Mouse (Mus musculus): ENCODE measurements at regions not wholly inside any gene's neighbourhood (a gene's known extent, or its start where the extent isn't known, plus 50 kb on each side); places are given as distances from the start of the nearest gene placed in this dataset.

DNA sequence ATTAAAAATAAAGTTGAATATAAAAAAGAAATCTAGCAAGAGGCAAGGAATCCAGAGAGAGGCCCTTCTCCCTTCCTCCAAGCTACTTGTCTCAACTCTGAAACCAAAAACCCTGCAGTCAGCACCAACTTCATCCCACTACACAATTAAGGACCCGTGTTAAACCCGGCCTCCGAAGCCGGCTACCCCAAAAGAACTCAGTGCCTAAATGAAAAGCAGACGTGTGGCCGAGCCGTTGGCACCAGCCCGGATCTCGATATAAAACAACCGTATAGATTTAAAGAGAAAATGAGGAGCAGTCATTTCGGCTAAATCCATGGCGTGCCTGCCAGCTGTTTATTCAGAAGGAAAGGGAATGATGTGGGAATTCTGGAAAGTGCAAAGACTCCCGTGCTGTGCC lies 384.7 kb upstream of the Dynlrb2 start:
- DNase-seq (ENCODE audit: low spot score), result no peak

DNA sequence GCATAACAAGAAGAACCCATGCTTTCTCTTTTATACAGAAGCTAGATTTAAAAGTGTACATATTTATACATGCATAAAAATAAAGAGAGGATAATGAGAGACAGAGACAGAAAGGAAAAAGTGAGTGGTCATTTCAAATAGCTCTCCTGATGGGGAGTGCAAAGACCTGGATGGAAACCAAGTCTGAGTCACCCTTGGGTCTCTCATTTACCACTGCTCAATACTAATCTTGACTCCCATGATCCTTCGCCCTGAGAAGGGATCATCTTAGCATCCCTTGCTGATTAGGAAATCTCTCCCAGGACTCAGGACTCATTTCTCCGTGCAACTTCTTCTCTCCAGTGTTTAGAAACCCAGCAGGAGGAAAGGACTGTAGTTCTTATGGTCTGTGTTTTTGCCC lies 386.9 kb upstream of the Dynlrb2 start:
- DNase-seq (ENCODE audit: low spot score), result no peak

DNA sequence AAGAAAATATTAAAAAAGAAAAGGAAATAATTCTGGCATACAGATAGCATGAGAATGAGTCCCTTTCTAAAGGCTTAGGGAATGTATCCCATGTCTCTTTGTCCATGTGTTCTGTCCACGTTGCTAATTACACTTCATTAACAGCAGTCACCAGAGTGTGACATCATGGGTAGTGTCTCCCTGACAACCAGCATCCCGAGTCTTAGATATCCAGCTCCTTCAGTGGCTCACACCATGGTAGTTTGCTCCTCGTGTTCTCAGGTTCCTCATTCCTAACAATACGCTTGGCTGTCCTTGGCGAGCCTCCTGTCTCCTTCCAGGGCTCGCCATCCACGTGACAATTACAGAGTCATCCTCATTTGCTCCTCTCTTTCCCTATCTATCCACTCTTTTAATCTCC lies 388.1 kb upstream of the Dynlrb2 start:
- DNase-seq (ENCODE audit: low spot score), result no peak

DNA sequence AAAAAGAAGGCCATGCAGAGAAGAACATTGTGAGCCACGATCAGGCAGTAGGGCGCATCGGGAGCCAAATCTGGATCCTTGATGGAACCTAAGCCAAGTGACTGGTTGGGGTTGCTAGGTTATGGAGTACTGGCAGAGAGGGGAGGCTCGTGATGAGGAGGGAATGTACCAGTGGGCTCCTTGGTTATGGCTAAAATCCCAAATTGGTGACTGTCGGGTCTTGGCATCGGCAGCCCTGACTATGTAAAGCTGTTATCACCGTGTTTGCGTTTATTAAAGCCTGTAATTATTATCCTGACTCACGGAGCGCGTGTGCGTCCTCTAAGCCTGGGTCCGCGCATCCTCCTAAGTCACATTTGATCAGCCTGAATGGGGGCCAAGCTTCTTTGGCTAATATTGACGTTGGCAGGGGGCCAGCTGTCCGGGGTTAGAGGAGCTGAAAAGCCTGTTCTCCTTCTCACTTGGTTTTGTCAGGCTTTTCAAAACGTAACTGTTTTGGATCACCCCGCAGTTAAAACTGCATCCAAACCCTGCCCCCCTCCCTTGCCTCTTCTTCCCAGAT lies 388.9 kb upstream of the Dynlrb2 start:
- DNase-seq (ENCODE audit: low spot score), result no peak

DNA sequence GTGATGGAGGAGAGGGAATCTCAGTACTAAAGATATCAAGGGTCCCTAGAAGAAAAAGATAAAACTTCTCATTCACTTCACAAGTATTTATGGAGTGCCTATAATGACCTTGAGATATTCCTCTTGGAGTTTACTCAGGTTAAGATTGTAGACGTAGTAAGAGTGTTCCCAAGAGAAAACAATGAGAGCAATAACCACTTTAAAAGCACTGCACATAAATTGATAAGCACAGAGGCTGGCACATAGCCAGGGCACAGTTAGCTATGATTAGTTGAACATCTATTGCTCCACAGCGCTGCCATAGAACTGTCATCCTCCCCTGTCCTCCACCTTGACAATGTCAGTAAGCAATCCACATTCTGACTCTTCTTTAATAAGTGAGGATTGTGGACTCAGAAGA lies 389.8 kb upstream of the Dynlrb2 start:
- no peak for DNase-seq (ENCODE audit: low spot score)

DNA sequence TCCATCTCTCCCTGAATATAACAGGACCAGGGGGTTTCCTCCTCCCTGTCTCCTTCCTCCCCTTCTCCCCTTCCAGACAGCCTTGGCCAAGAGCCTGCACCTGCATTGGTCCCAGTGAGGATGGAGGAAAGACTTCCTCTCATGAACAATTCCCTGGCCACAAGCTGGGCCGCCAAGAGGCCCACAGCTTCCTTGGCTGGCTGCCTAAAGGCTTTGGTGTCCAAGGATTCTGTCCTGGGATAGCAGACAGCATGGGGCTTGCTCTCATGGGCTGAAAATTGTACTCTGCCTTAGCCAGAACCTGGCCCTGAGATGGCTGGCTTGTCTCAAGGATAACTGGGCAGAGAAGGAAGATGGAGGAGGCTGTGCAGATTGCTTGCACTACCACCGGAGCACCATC lies 390.3 kb upstream of the Dynlrb2 start:
- DNase-seq (ENCODE audit: low spot score), result no peak

DNA sequence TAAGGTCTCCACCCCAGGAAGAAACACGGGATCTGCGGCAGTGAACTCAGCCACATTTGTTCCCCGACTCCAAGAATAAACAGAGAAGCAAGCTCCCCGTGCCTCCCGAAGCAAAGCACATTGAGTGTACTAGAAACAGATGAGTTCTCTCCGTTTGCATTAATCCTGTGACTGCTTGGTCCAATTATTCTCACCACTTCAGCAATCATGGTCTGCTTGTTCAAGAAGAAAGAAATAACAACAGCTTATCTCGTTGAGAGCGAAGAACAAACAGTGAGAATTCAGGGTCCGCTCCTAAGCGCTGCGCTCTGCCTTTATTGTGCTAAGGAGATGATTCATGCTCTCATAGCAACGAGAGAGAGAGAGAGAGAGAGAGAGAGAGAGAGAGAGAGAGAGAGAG lies 393.6 kb upstream of the Dynlrb2 start:
- no peak for DNase-seq (ENCODE audit: low spot score)

DNA sequence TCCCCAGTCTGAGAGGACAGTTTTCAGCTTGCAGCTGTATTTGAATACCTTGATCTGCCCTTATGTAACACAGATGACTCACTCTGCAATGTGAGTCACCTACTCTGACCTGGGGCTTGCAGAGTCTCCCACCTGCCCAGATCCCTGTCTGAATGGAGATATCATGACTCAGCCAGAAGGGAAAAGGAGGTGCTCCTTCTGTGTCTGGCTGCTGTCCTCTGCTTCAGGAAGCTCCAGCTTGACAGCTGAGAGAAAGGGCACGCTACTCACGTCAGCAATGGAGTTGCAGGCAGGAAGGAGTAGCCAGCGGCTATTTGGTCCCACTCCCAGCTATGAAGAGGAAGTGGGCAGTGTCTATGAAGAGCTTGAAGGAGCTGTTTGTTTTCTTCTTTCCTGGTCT lies 389.1 kb upstream of the Maf start:
- DNase-seq (ENCODE audit: low spot score), result no peak

DNA sequence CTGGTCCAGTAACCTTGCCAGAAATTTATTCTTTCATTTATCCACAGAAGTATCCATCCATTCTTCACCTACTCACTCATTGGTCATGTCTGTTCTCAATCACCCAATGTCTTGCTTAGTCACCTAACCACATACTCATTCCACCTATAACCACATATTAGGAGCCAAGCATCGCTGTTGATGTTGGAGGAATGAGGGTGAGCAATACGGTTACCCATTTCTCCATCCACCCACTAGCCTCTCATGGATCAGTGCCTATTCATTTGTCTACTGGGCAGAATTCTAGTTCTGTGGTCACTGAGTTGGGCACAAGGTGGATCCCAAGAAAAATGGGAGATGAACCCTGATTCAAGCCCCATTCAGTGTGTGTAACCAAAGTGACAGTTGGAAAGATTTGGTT lies 375.6 kb upstream of the Maf start:
- DNase-seq (ENCODE audit: low spot score), result no peak

DNA sequence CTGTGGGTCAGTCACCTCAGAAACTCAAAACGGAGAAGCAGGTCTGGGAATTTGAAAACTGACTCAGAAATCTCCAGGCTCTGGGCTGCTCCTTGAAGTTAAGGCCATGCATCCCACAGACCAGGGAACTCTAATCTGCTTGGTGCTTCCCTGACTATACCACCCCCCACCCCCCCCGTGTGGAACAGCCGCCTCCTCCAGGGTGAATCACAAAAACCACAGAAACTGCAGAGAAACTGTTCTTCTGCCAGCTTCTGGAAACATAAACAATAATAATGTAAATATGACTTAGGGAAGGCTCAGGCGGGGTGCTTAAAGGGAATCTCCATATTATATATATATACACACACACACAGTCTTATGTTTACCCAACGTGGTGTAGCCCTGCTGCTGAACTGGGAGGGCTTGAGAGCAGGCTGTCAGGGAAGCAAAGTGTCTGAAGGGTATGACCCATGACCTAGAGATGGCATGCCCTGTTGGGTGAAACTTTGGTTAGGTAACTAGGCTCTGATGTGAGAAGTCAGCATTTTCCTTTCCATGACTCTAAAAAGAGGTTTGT lies 371.3 kb upstream of the Maf start:
- no peak for DNase-seq (ENCODE audit: low spot score)

DNA sequence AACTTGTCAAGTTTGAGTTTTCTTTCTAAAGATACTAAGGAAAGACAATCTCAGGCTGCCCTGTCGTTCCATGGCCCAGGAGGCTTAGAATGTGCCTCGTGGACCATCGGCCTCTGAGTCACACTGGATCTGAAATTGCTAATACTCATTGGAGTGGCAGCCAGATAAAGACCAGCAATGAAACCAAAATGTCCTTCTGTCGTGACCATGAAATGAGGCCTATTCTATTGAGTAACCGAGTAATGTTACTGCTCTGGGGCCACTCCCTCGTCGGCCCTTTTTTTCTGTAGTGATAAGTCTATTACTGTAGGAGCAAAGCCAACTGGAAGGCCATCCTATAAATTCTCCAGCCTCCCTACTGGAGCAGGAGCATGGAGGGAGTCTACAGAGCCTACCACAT lies 363.9 kb upstream of the Maf start:
- no peak for DNase-seq (ENCODE audit: low spot score)

DNA sequence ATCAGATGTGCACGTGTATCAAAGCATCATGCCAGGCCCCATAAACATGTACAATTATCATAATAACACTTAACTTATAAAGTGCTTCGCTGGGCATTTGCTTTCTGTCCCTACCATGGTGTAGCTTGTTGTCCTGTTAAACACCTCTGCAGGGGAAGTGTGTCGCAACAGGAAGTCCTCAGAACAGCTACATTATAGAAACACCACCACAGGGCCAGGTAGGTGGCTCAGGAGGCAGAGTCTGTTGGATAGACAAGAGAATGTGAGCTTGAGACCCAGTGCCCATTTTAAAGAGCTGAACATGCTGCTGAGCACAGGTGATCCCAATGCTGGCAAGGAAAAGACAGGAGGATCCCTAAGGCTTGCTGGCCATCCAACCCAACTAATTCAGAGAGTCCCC lies 361.9 kb upstream of the Maf start:
- no peak for DNase-seq (ENCODE audit: low spot score)

DNA sequence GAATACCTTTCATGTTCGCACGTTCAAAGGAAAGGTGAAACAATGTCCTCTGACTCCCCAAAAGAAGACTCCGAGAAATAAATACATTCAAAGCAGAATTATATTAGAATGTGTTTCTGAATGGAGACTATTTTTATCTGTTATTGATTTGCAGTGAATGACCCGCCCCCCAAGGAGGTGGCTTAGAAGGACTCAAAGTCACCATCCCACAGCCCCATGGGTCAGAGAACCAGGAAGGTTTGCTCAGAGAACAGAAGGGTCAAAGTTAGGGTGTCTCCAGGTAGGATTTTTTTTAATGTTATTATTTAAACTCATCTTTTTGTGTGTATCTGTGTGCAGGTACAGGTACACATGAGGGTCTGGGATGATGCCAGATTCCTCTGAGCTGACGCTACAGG lies 360.4 kb upstream of the Maf start:
- DNase-seq (ENCODE audit: low spot score), result no peak

DNA sequence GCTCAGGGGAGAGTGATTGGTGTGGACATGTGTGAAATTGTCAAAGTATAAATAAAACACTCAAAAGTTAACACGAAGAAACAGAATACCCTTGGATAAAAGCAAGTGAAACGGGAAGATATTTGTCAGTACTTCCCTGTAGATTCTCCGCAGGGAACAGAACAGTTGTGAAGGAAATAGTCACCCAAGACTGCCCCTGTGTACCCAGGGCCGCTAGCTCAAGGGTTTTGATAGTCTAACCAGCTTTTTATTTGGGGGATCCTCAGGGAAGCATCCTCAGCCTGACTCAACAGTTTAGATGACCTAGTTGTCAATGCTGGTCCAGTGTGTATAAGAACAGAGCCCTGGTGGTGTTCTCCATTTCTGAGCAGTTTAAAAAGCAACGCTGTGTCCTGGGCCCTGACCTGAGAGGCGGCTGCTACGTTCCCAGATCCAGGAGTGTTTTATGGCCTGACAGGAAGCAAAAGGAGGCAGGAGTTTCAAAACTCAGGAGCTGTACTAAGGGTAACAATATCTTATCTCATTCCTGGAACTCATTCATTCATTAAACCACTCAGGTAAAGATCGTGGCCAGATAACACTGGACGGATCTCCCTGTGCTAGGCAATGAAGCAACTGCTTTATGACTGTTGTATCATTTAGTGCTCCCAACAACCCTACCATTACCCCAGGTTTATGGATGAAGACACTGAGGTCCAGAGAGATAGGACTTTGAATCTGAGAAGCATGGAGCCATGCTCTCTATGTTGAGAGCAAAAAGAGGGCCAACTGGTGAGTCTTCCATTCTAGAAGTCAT lies 359.8 kb upstream of the Maf start:
- DNase-seq (ENCODE audit: low spot score), result no peak

DNA sequence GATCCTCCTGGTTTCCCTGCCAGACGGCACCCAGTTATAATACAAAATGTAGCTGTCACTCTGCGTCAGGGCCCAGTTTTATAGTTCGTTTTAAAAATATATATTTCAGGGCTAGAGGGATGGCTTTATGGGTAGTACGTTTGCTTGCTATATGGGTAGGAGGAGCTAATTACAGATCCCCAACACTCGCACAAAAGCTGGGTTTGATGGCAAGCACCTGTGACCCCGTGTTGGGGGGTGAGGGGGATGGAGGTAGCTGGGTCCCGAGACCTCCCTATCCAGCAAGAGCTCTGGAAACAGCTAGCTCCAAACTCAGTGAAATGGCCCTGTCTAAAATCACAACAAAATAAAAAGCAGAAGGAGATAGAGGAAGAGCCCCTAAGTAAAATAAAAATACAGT lies 358.3 kb upstream of the Maf start:
- DNase-seq (ENCODE audit: low spot score), result no peak

DNA sequence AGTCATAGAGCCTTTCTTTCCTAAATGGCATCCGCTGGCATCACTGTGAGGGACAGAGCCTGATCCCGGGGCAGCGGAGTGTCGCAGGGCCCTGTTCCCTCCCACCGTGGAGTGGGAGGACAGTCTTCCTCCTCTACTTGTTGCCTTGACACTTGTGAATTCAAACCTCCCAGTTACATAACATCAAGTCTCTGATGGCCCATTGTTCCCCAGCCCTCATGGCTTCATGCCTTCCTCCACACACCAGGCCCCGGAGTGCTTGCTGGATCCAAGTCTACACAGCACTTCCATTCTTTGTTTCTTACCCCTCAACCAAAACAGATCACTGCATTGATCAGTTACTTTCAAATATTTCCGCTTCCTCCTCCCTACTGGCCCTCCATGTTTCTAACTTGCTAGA lies 357.7 kb upstream of the Maf start:
- no peak for DNase-seq (ENCODE audit: low spot score)

DNA sequence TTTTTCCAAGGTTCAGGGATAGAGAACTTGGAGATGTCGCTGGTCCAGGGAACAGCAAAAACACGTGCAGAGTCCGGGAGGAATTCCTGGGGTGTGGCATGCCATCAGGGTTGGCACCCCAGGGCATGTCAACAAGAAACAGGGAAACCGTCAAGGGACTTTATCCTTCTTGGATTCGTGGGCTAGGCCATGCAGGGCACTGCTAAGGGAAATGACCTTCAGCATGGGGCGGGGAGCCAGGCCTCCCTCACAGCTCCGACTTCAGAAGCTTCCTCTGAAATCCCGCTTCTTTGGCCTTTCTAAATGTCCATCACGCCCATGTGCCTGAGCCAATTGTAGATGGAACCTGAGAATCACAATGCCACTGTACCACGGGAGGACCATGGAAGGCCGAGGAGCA lies 357.0 kb upstream of the Maf start:
- DNase-seq (ENCODE audit: low spot score), result no peak

DNA sequence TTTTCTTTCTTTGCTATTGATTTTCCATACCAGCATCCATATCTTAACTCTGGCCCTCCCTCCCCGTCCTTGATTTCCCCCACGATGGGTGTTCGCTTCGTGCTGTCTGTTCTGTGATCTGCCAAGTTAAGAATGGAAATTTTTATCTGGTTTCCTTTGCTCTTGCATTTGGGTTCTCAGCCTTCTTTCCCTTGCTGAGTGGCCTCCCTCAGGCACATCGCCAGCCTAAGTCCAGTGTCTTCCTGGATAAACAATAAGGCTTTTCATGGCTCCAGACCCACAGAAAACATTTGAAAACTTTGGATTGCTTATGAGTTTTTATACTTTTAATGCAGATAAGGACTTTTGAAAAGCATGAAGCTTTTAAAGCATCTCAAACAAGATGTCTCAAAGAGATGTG lies 355.9 kb upstream of the Maf start:
- DNase-seq (ENCODE audit: low spot score), result no peak

DNA sequence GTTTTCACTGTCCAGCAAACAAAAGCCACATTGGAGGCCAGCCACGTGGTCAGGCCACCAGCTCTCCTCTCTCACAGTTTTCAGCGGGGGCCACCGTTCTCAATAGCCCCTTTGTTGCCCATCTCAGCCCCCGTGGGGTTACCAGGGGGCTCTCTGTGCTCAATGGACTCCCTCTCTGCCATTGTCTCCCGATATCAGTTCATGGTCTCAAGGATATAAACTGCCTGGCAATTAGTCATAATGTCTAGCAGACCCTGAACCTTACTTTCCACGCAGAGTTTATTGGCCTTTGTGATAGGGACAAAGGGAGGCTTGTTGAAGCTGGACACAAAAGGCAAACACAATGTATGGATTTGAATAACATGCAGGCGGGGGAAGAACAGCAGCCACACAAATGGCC lies 345.9 kb upstream of the Maf start:
- no peak for DNase-seq (ENCODE audit: low spot score)

DNA sequence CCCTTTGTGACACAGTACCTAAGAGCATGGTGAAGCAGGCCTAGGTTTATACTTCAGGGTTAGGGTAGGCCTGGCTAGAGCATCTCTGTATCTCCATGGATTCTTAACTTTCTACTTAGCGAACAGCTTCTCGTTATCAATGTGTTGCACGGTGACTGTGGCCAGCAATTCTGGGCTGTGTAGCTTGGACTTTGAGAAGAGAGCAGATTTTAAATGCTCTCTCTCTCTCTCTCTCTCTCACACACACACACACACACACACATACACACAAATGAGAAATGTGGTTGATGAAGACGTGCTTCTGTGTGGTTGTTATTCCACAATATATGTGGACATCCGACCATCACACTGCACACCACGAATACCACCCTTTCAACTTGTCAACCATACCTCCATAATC lies 345.4 kb upstream of the Maf start:
- DNase-seq (ENCODE audit: low spot score), result no peak

DNA sequence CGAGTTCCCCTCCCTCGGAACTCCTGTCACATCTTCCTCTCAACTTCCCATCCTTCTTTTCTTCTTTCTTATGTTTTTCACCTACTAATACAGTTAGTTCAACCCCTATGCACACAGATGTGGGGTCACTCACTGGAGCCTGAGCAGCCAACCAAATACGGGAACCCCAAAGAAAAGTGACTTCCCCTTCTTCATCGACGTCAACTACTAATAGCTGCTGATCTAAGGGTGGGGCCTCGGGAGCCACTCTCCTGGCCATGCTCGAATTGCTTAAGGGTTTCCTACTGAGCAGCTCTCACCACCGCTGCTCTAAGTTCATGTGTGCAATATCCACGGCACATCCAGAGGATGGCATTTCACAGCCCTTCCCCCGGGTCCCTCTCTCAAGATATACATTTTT lies 340.9 kb upstream of the Maf start:
- DNase-seq (ENCODE audit: low spot score), result no peak

DNA sequence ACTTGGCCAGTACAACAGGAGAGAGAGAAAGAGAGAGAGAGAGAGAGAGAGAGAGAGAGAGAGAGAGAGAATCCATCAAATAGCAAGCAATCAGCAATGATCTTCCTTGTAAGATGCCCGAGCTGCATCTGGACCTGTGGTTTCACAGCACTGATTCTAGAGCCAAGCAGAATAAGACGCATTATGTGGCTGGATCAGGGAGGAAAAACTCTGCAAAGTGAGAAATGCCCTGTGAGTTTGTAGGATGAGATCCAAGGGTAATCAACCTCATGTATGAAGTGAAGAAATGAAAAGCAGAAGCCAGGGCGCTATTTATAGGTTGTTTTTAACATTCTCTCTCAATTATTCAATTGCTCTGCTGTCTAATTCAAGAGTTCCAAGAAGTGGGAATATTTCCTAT lies 339.3 kb upstream of the Maf start:
- DNase-seq (ENCODE audit: low spot score), result no peak

DNA sequence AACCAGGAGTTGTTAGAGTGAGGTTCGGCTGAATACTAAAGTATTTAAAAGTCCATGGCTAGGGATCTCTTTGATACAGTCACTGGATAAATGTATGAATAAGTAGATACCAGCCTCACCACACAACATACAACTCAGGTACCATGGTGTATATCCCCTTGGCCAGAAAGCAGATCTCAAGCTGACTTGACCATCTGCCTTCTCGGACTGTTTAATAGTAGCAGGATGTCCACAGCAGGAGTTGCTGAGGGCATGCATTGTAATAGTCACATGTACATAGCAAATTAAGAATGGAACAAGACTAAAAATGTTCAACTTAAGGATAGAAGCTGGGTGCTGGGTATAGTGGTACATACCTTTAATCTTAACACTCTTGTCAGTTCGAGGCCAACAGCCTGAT lies 337.9 kb upstream of the Maf start:
- no peak for DNase-seq (ENCODE audit: low spot score)

DNA sequence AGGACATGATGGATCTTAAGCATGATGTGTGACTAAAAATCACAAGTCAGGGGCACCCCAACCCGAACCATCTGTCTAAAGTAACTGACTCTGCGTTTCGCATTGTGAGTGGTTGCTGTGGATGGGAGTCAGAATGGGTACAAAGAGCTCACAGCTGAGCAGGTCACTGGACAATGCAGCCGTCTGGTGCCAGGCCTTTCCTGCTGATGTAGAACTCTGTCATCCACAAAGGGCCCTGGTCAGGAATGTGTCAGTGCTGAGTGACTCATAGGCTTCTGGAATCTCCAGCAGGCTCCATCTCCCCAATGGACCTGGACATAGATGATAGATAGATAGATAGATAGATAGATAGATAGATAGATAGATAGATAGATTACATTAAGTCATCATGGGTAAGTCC lies 335.8 kb upstream of the Maf start:
- no peak for DNase-seq (ENCODE audit: low spot score)

Measured in MN1 (cell line).